Comparison of ENCODE assay signal across 11 mouse cellular contexts in the genomic region with DNA sequence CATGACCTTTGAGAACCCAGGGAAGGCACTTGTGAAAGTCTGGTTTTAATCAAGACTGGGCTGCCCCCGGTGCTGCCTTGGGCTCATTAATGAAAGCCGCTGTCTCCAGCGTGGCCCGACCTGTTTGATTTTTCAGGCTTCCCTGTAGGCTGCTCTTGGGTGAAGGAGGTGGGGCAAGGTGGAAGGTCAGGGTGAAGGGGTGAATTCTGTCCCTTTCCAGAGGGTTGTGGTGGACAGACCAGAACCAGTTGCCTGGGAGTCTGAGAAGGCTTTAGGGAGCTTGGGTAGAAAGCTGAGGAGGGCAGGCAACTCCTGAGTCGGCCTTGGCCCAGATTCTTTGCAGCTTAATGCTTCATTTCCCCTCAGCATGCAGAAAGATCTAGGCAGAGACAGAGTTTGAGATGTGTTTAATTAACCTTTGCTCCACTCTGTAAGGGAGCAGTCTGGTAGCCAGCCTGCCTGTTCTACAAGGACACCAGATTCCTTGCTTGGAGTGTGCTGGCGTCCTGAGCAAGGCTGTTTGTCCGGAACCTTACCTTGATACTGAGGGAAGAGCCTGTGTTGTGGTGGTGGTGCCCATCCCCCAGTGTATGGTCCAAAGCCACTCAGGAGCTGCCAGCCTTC. TPM values are rescaled to one million over a fixed set of nuclear protein-coding genes. Genes with fewer than 3 reads are reported as not detected.
DNase-seq lines count a peak whose midpoint lies in the region; ATAC-seq and TF ChIP-seq lines count a peak whose summit lies in the region.
"Had no signal": no experiment of that assay in that cellular context is flagged by ENCODE, and none has a peak within 500 bp of the region (broad histone marks: within the 10 kb centered on the region; RNA-seq: fewer than 3 reads in every experiment).

No protein-coding gene starts in this region.

- no peak overlapping the region for H3K9ac ChIP-seq in heart, embryonic 12.5 days
- H3K9ac ChIP-seq in intestine, embryonic 16.5 days (ENCODE audit: low read depth, low read length) = no peak overlapping the region
- no peak overlapping the region; the same call in 1 of the 2 replicates for H3K9ac ChIP-seq in liver, postnatal 0 days (replicated peaks)

- peaks cover 57% of the 10 kb centered on the region for H3K4me1 ChIP-seq in heart, embryonic 12.5 days (replicated peaks)
- H3K4me1 ChIP-seq in intestine, embryonic 16.5 days (ENCODE audit: control insufficient read depth, insufficient read depth, low read length) = peaks cover 31% of the 10 kb centered on the region
- peaks cover 16% of the 10 kb centered on the region for H3K4me1 ChIP-seq in liver, postnatal 0 days (ENCODE audit: insufficient read depth)
- peaks cover 2% of the 10 kb centered on the region; the same call in 1 of the 2 replicates for H3K4me1 ChIP-seq in thymus, adult 2 months (replicated peaks; ENCODE audit: control insufficient read depth, insufficient read depth, low read length)

- TF ChIP-seq CTCF in liver, postnatal 0 days (IDR thresholded peaks at IDR 0.05; ENCODE audit: low read depth) = no peak
- no peak for TF ChIP-seq CTCF in thymus, adult 2 months (IDR thresholded peaks at IDR 0.05; ENCODE audit: borderline replicate concordance, control insufficient read depth, extremely low read depth, insufficient read depth, low read length, poor library complexity)

- H3K27ac ChIP-seq in heart, embryonic 12.5 days (ENCODE audit: poor library complexity, severe bottlenecking) = peak overlapping the region; percentile 1; the same call in 1 of the 2 replicates
- no peak overlapping the region for H3K27ac ChIP-seq in intestine, embryonic 16.5 days (ENCODE audit: low read length)
- peak overlapping the region; percentile 34; the same call in 1 of the 2 replicates for H3K27ac ChIP-seq in liver, postnatal 0 days (ENCODE audit: low read depth)
- H3K27ac ChIP-seq in thymus, adult 2 months (ENCODE audit: control insufficient read depth, insufficient read depth, low read length) = no peak overlapping the region

- no peak for TF ChIP-seq POLR2A in thymus, adult 2 months (IDR thresholded peaks at IDR 0.05; ENCODE audit: control insufficient read depth, extremely low read depth, insufficient read depth, low read length, poor library complexity)

- no peak overlapping the region for H3K4me3 ChIP-seq in heart, embryonic 12.5 days
- H3K4me3 ChIP-seq in intestine, embryonic 16.5 days (ENCODE audit: low read length) = no peak overlapping the region
- no peak overlapping the region for H3K4me3 ChIP-seq in liver, postnatal 0 days (ENCODE audit: low read depth, low read length)
- H3K4me3 ChIP-seq in thymus, adult 2 months (ENCODE audit: control insufficient read depth, insufficient read depth, low read length) = no peak overlapping the region
- H3K4me3 ChIP-seq: megakaryocyte, embryonic 14.5 days had no signal

- TF ChIP-seq EP300 in liver, postnatal 0 days (IDR thresholded peaks at IDR 0.05; ENCODE audit: low read depth) = no peak

- WGBS in heart, embryonic 12.5 days = 37% methylated on average over 7 of the region's 7 CpGs
- 23% methylated on average over 7 of the region's 7 CpGs for WGBS in intestine, embryonic 16.5 days
- WGBS in liver, postnatal 0 days (ENCODE audit: insufficient replicate concordance) = 55% methylated on average over 7 of the region's 7 CpGs
- 86% methylated on average over 7 of the region's 7 CpGs for WGBS in thymus, adult 2 months

- H3K27me3 ChIP-seq in heart, embryonic 12.5 days (replicated peaks) = no peaks in the 10 kb centered on the region
- H3K27me3 ChIP-seq in intestine, embryonic 16.5 days (replicated peaks; ENCODE audit: control insufficient read depth, insufficient read depth, low read length) = no peaks in the 10 kb centered on the region
- H3K27me3 ChIP-seq in liver, postnatal 0 days (ENCODE audit: insufficient read depth, low read length) = no peaks in the 10 kb centered on the region
- no peaks in the 10 kb centered on the region for H3K27me3 ChIP-seq in thymus, adult 2 months (ENCODE audit: control insufficient read depth, insufficient read depth, low read length)
- H3K27me3 ChIP-seq: megakaryocyte, embryonic 14.5 days had no signal

- H3K36me3 ChIP-seq in heart, embryonic 12.5 days = peaks cover 30% of the 10 kb centered on the region
- peaks cover 12% of the 10 kb centered on the region for H3K36me3 ChIP-seq in intestine, embryonic 16.5 days (ENCODE audit: control insufficient read depth, insufficient read depth, low read length)
- H3K36me3 ChIP-seq in liver, postnatal 0 days (replicated peaks; ENCODE audit: insufficient read depth, low read length) = peaks cover 23% of the 10 kb centered on the region
- peaks cover 6% of the 10 kb centered on the region; the same call in 1 of the 2 replicates for H3K36me3 ChIP-seq in thymus, adult 2 months (ENCODE audit: control insufficient read depth, insufficient read depth, low read length)

- DNase-seq in heart, postnatal 4 days = no peak
- DNase-seq in embryo, embryonic 10 days (ENCODE audit: low spot score) = peak; percentile 82
- no peak for DNase-seq in liver, postnatal 0 days
- DNase-seq in c-Kit-positive CD71-positive TER-119-positive erythroid progenitor cells, embryonic 14.5 days (ENCODE audit: low spot score) = no peak
- no peak for DNase-seq in thymus, adult 2 months
- DNase-seq: gastrocnemius, postnatal 25 days; layer of hippocampus, postnatal 36 days had no signal

- ATAC-seq in heart, embryonic 12.5 days (ENCODE audit: insufficient number of reproducible peaks, low FRiP score) = no peak
- ATAC-seq in intestine, embryonic 16.5 days = 0 out of 2 replicates have a peak, but pooled peaks have one; percentile 29
- no peak for ATAC-seq in liver, postnatal 0 days
- no peak for ATAC-seq in frontal cortex, adult (ENCODE audit: low TSS enrichment)

- no peak overlapping the region for H3K4me2 ChIP-seq in heart, embryonic 12.5 days
- H3K4me2 ChIP-seq in intestine, embryonic 16.5 days (ENCODE audit: low read depth, low read length) = no peak overlapping the region
- H3K4me2 ChIP-seq in liver, postnatal 0 days (ENCODE audit: low read depth, low read length) = no peak overlapping the region

- H3K9me3 ChIP-seq in heart, embryonic 12.5 days (replicated peaks) = no peaks in the 10 kb centered on the region
- H3K9me3 ChIP-seq in intestine, embryonic 16.5 days (ENCODE audit: control insufficient read depth, low read length) = no peaks in the 10 kb centered on the region
- H3K9me3 ChIP-seq in liver, postnatal 0 days (ENCODE audit: low read length) = no peaks in the 10 kb centered on the region

RNA-seq across cellular contexts. Expression of gene Parvb, which starts 15.3 kb away (rescaled TPM):
- 13.5 and 13.8 TPM in 2 replicates for polyA plus RNA-seq in heart, embryonic 12.5 days (2016; fragmentation: Nextera tagmentation; extraction: Ambion mirVana)
- 100 to 1,000 TPM; 172 to 177 TPM for total RNA-seq in heart, postnatal 4 days (2021)
- 2.5 TPM in 2 replicates for polyA plus RNA-seq in intestine, embryonic 16.5 days (2015; fragmentation: Nextera tagmentation; extraction: Ambion mirVana)
- polyA plus RNA-seq in liver, postnatal 0 days (2015; fragmentation: Nextera tagmentation; extraction: Ambion mirVana) = 4.9 and 6.0 TPM in 2 replicates
- 3.3 and 6.8 TPM in 2 replicates for polyA plus RNA-seq in thymus, adult 2 months (2012; rRNA removed)

RNA-seq across cellular contexts. Expression of gene Samm50, which starts 24.5 kb away (rescaled TPM):
- 122 and 125 TPM in 2 replicates for polyA plus RNA-seq in heart, embryonic 12.5 days (2016; fragmentation: Nextera tagmentation; extraction: Ambion mirVana)
- total RNA-seq in heart, postnatal 4 days (2021) = 100 to 1,000 TPM; 226 to 230 TPM
- 152 and 165 TPM in 2 replicates for polyA plus RNA-seq in intestine, embryonic 16.5 days (2015; fragmentation: Nextera tagmentation; extraction: Ambion mirVana)
- 103 and 105 TPM in 2 replicates for polyA plus RNA-seq in liver, postnatal 0 days (2015; fragmentation: Nextera tagmentation; extraction: Ambion mirVana)
- 14.5 and 15.2 TPM in 2 replicates for polyA plus RNA-seq in thymus, adult 2 months (2012; rRNA removed)

RNA-seq across cellular contexts. Expression of gene Pnpla3, which starts 48.9 kb away (rescaled TPM):
- polyA plus RNA-seq in heart, embryonic 12.5 days (2016; fragmentation: Nextera tagmentation; extraction: Ambion mirVana) = 0.60 and 1.1 TPM in 2 replicates
- 1 to 10 TPM in 1 of 2 experiments, under 1 TPM in 1; 0.21 to 1.1 TPM for total RNA-seq in heart, postnatal 4 days (2021)
- polyA plus RNA-seq in intestine, embryonic 16.5 days (2015; fragmentation: Nextera tagmentation; extraction: Ambion mirVana) = 0.95 and 1.2 TPM in 2 replicates
- 1.0 and 1.9 TPM in 2 replicates for polyA plus RNA-seq in liver, postnatal 0 days (2015; fragmentation: Nextera tagmentation; extraction: Ambion mirVana)
- 35.3 and 39.4 TPM in 2 replicates for polyA plus RNA-seq in thymus, adult 2 months (2012; rRNA removed)

Comparison
In these comparisons a context has a peak if more than half of its experiments do, and no peak if none do; other contexts are left out.
1. H3K27ac ChIP-seq: peak in heart, embryonic 12.5 days (single experiment) and liver, postnatal 0 days (single experiment); none in intestine, embryonic 16.5 days (single experiment) and thymus, adult 2 months (single experiment).
2. RNA of gene Pnpla3, which starts 48.9 kb away (polyA plus RNA-seq): 35.3 to 39.4 TPM in thymus, adult 2 months; 1.0 to 1.9 TPM in liver, postnatal 0 days, 0.95 to 1.2 TPM in intestine, embryonic 16.5 days and 0.60 to 1.1 TPM in heart, embryonic 12.5 days; every median in the first group is over 10 times any median in the second.